Comparison of ENCODE assay signal across 12 mouse cellular contexts in the genomic region with DNA sequence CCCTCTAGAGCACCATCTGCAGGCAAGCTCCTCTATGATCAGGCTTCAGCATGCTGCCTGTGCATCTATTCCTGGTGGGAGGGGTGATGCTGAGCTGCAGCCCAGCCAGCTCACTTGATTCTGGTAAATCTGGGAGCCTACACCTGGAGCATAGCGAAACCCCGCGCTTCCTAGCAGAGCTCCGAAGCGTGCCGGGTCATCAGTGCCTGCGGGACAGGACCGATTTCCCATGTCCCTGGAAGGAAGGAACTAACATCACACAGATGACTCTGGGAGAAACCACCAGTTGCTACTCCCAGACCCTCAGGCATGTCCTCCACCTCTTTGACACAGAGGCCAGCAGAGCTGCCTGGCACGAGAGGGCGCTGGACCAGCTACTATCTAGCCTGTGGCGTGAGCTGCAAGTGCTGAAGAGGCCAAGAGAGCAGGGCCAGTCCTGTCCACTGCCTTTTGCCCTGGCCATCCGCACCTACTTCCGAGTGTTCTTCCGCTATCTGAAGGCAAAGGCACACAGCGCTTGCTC. TPM values are rescaled to one million over a fixed set of nuclear protein-coding genes. Genes with fewer than 3 reads are reported as not detected.
A peak's percentile ranks its signal among the peaks of the same experiment; 100 is the strongest.
DNase-seq lines count a peak whose midpoint lies in the region; ATAC-seq and TF ChIP-seq lines count a peak whose summit lies in the region.
"Not testable (repeated sequence)": the region's sequence is repeated elsewhere in the genome, so short reads cannot be mapped to it uniquely, and the experiment has no call there.
"Had no signal": no experiment of that assay in that cellular context is flagged by ENCODE, and none has a peak within 500 bp of the region (broad histone marks: within the 10 kb centered on the region; RNA-seq: fewer than 3 reads in every experiment).

A gene (plus strand): TSS at position 51 of the 523 bp plus-strand sequence.

- H3K36me3 ChIP-seq in lung, embryonic 14.5 days (ENCODE audit: insufficient read depth): not testable (repeated sequence)

- not testable (repeated sequence) for H3K4me2 ChIP-seq in lung, embryonic 14.5 days

- not testable (repeated sequence) for H3K4me3 ChIP-seq in lung, embryonic 14.5 days (ENCODE audit: low read depth, low read length)

- not testable (repeated sequence) for H3K9me3 ChIP-seq in lung, embryonic 14.5 days (ENCODE audit: low read depth, low read length)

- TF ChIP-seq CTCF in lung, embryonic 14.5 days (IDR thresholded peaks at IDR 0.05; ENCODE audit: low read depth): 0 out of 2 replicates have a peak, but pooled peaks have one; percentile 16

- ATAC-seq in lung, embryonic 14.5 days (ENCODE audit: insufficient read depth): not testable (repeated sequence)

- DNase-seq in T-cell, adult 2 months (ENCODE audit: low spot score): peak; percentile 56
- DNase-seq in cerebellum, postnatal 10 days: peak; percentile 73
- peak; percentile 54 for DNase-seq in gastrocnemius, postnatal 25 days
- DNase-seq in kidney, adult 18-20 months: peak; percentile 65
- peak; percentile 65 to 78 for DNase-seq in layer of hippocampus, postnatal 14 days (ENCODE audit: low spot score in 2 of 2)
- not testable (repeated sequence) for DNase-seq in lung, embryonic 14.5 days
- peak; percentile 62 for DNase-seq in right cerebral cortex, postnatal 25 days
- peak; percentile 69 for DNase-seq in thymus, postnatal 4 days

- H3K9ac ChIP-seq in lung, embryonic 14.5 days: not testable (repeated sequence)

- H3K27me3 ChIP-seq in lung, embryonic 14.5 days (ENCODE audit: insufficient read depth, low read length): not testable (repeated sequence)

- not testable (repeated sequence) for H3K4me1 ChIP-seq in lung, embryonic 14.5 days (ENCODE audit: insufficient read depth)

- H3K27ac ChIP-seq in lung, embryonic 14.5 days (ENCODE audit: low read depth): not testable (repeated sequence)

- WGBS in lung, embryonic 14.5 days: 73% methylated on average over 15 of the region's 15 CpGs

RNA-seq across cellular contexts. Expression of the gene that starts here (rescaled TPM):
- not detected for total RNA-seq in gastrocnemius, postnatal 25 days (2021)
- not detected for total RNA-seq in layer of hippocampus, postnatal 14 days (2021)
- polyA plus RNA-seq in lung, embryonic 14.5 days (2014; fragmentation: Nextera tagmentation; extraction: Ambion mirVana): not detected in 2 replicates
- polyA plus RNA-seq: heart, embryonic 11.5 days; intestine, embryonic 14.5 days; liver, embryonic 13.5 days; midbrain, embryonic 16.5 days had no signal

Comparison
In these comparisons a context has a peak if more than half of its experiments do, and no peak if none do; other contexts are left out.
1. Peak in DNase-seq in gastrocnemius, postnatal 25 days; RNA of the gene not detected or under 1 TPM.
2. Peak in DNase-seq in layer of hippocampus, postnatal 14 days; RNA of the gene not detected or under 1 TPM.